Mouse (Mus musculus): Measurements from ENCODE around the gene Bap1. TPM values are rescaled to one million over a fixed set of nuclear protein-coding genes. Genes with fewer than 3 reads are reported as not detected.

The Bap1 gene
- polyA plus RNA-seq, 1 experiment: 26.9 TPM

DNA sequence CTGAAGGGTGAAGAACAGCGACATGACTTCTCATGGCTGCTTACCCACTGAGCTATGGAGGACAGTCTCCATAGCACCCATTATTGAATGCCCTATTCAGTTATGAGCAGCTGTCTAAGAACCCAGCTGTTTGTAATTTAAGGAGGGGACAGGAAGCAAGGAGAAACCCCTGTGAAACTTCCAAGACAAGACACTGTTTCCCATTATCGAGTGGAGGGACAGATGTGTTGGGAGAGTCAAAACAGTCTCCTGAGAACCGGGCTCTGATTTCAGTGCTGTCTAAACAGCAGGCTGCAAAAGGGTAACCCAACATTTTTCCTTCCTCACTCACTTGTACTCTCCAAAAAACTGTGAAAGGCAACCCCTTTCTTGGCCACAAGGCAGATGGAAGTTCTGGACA lies 10.7 kb upstream of the Bap1 start:
- TF ChIP-seq POLR2A (IDR thresholded peaks at IDR 0.05; ENCODE audit: borderline replicate concordance, control insufficient read depth, low read depth, low read length) (no peak), CTCF (IDR thresholded peaks at IDR 0.05; ENCODE audit: control insufficient read depth, insufficient read depth, low read length) (no peak)
- 80% methylated on average over 3 of the region's 3 CpGs for WGBS
- H3K4me1 ChIP-seq (ENCODE audit: control insufficient read depth, insufficient read depth, low read length): no peaks in the 10 kb centered on the region
- no peak overlapping the region for H3K27ac ChIP-seq (ENCODE audit: control insufficient read depth, insufficient read depth, low read depth, low read length, poor library complexity)
- H3K4me3 ChIP-seq (replicated peaks; ENCODE audit: control insufficient read depth, low read depth, low read length): no peak overlapping the region

DNA sequence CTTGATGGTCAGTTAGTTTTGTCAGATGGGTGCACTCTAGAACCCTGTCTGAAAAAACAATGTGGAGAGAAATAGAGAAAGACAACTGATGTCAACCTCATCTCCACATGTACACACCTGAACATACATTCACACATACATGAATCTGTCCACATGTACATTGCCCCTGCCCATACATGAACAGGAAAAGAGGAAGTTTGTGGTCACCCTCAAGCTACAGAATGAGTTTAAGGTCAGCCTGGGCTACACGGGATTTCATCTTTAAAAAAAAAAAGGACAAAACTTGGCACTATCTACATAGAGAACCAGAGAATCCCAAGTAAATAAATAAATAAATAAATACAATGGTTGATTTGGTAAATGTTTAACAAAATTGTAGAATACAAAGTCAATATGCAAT lies 6.5 kb upstream of the Bap1 start:
- no peaks in the 10 kb centered on the region; the same call in 1 of the 2 replicates for H3K4me1 ChIP-seq (ENCODE audit: control insufficient read depth, insufficient read depth, low read length)
- TF ChIP-seq CTCF (IDR thresholded peaks at IDR 0.05; ENCODE audit: control insufficient read depth, insufficient read depth, low read length) (no peak), POLR2A (IDR thresholded peaks at IDR 0.05; ENCODE audit: borderline replicate concordance, control insufficient read depth, low read depth, low read length) (no peak)
- H3K4me3 ChIP-seq (replicated peaks; ENCODE audit: control insufficient read depth, low read depth, low read length): no peak overlapping the region
- 4% methylated on average over 1 of the region's 1 CpGs for WGBS
- H3K27ac ChIP-seq (ENCODE audit: control insufficient read depth, insufficient read depth, low read depth, low read length, poor library complexity): no peak overlapping the region

DNA sequence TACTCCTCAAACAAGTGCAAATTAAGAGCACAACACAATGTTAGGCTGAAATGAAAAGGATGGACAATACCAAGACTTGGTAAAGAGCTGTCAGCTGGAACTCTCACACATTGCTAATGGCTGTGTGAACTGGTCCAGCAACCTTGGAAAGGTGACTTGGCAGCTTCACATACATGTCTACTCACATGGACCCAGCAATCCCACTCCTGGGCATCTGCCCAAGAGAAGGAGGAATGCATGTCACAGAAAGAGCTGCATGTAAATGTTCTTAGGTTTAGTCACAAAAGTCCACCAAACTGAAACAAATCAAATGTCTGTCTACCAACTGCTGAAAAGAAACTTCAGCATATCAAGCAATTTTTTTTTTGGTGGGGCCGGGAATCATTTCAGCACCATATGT lies 5.3 kb upstream of the Bap1 start:
- H3K27ac ChIP-seq (ENCODE audit: control insufficient read depth, insufficient read depth, low read depth, low read length, poor library complexity): no peak overlapping the region
- 90% methylated on average over 1 of the region's 1 CpGs for WGBS
- TF ChIP-seq CTCF (IDR thresholded peaks at IDR 0.05; ENCODE audit: control insufficient read depth, insufficient read depth, low read length) (no peak), POLR2A (IDR thresholded peaks at IDR 0.05; ENCODE audit: borderline replicate concordance, control insufficient read depth, low read depth, low read length) (no peak)
- no peaks in the 10 kb centered on the region; the same call in 1 of the 2 replicates for H3K4me1 ChIP-seq (ENCODE audit: control insufficient read depth, insufficient read depth, low read length)
- H3K4me3 ChIP-seq (replicated peaks; ENCODE audit: control insufficient read depth, low read depth, low read length): no peak overlapping the region

DNA sequence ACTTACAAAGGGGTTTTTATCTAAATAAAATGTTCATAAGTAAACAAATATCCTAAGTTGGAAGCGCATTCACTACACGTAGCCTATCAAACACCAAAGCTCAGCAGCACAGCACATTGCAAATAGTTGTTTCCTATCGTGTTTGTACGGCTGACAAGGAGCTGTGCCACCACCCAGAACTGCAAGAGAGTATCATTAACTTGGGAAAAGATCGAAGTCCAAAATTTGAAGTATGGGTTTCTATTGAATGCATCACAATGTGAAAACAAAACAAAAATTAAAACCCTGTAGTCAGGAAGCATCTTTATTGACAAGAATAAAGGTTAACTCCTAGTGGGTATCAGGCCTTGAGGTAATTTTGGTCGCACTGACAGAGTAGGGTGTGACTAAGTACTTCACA lies 2.9 kb upstream of the Bap1 start:
- Histone ChIP-seq H3K4me3 (replicated peaks; ENCODE audit: control insufficient read depth, low read depth, low read length) (no peak overlapping the region), H3K4me1 (ENCODE audit: control insufficient read depth, insufficient read depth, low read length) (peaks cover 1% of the 10 kb centered on the region; the same call in 1 of the 2 replicates), H3K27ac (ENCODE audit: control insufficient read depth, insufficient read depth, low read depth, low read length, poor library complexity) (no peak overlapping the region)
- TF ChIP-seq CTCF (IDR thresholded peaks at IDR 0.05; ENCODE audit: control insufficient read depth, insufficient read depth, low read length): no peak
- TF ChIP-seq POLR2A (IDR thresholded peaks at IDR 0.05; ENCODE audit: borderline replicate concordance, control insufficient read depth, low read depth, low read length): no peak
- 85% methylated on average over 6 of the region's 6 CpGs for whole genome bisulfite sequencing

DNA sequence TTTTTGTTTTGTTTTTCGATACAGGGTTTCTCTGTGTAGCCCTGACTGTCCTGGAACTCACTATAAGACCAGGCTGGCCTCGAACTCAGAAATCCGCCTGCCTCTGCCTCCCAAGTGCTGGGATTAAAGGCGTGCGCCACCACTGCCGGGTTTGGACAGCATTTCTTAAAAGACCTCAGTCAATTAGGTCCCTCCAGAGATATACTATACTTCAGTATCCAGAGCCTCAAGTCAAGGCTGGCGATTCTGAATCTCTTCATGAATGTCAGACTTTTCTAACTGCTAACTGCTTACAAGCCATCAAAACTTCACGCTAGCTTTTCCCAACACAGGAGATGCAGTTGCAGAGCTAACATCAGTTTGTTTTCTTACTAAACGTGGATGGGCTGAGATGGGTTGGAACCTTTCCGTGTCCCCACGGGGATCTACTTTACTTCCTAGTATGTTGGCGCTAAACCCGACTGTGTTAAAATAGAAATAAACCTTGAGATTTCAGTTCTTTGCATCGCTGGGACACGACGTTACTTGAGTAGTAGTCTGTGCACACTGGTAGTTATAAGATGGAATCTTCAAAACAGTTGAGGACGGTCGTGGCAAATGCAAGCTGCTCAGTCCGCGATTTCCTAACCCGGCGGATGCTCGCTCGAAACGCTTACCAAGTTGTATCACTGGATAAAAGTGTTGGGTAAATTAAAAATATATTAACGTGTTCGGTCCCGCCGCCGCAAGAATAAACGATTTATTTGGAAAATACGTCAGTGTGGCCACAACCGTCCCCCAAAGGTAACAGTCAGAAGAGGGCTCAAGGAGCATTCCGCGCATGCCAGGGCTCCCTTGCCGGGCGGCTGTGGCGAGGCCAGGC lies 797 bp upstream of the Bap1 start:
- H3K4me3 ChIP-seq (replicated peaks; ENCODE audit: control insufficient read depth, low read depth, low read length): peak overlapping the region; percentile 85
- H3K4me1 ChIP-seq (ENCODE audit: control insufficient read depth, insufficient read depth, low read length): peaks cover 1% of the 10 kb centered on the region; the same call in 1 of the 2 replicates
- 9% methylated on average over 38 of the region's 38 CpGs for WGBS
- peak overlapping the region; percentile 98 for H3K27ac ChIP-seq (ENCODE audit: control insufficient read depth, insufficient read depth, low read depth, low read length, poor library complexity)
- TF ChIP-seq POLR2A (IDR thresholded peaks at IDR 0.05; ENCODE audit: borderline replicate concordance, control insufficient read depth, low read depth, low read length): no peak
- TF ChIP-seq CTCF (IDR thresholded peaks at IDR 0.05; ENCODE audit: control insufficient read depth, insufficient read depth, low read length): no peak

DNA sequence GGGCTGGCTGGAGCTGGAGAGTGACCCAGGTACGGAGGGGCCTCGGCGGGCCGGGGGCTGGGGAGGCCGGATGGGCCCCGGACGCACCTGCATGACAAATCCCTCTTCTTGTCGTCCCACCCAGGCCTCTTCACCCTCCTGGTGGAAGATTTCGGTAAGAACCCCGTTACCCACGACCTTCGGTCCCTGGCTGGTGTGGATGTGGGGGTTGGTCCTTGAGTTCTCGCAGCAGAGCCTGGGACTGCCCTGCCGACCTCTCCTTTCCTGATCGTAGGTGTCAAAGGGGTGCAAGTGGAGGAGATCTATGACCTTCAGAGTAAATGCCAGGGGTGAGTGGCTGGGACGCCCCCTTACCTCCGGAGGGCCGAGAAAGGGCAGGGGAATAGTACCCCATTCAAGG lies 376 bp downstream of the Bap1 start:
- H3K4me1 ChIP-seq (ENCODE audit: control insufficient read depth, insufficient read depth, low read length): peaks cover 1% of the 10 kb centered on the region; the same call in 1 of the 2 replicates
- H3K27ac ChIP-seq (ENCODE audit: control insufficient read depth, insufficient read depth, low read depth, low read length, poor library complexity): peak overlapping the region; percentile 98
- TF ChIP-seq CTCF (IDR thresholded peaks at IDR 0.05; ENCODE audit: control insufficient read depth, insufficient read depth, low read length) (no peak), POLR2A (IDR thresholded peaks at IDR 0.05; ENCODE audit: borderline replicate concordance, control insufficient read depth, low read depth, low read length) (no peak)
- WGBS: 2% methylated on average over 18 of the region's 18 CpGs
- H3K4me3 ChIP-seq (replicated peaks; ENCODE audit: control insufficient read depth, low read depth, low read length): peak overlapping the region; percentile 85

DNA sequence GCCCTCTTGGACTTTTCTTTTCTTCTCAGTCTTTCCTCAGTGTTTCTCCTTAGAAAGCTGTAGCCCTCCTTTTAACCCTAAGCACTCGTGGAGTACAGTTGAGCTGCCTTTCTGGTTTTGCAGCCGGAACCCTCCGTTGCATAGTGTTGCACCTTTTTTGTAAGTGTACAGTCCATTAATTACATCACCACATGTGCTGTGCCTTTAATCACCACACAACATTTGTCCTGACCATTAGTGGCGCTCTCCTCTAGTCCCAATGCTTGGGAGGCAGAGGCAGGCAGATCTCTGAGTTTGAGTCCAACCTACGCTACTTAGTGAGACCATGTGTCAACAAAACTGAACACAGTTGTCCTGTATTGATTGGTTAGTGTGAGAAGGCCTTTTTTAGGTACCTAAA lies 841 bp downstream of the Bap1 start:
- peaks cover 1% of the 10 kb centered on the region; the same call in 1 of the 2 replicates for H3K4me1 ChIP-seq (ENCODE audit: control insufficient read depth, insufficient read depth, low read length)
- TF ChIP-seq POLR2A (IDR thresholded peaks at IDR 0.05; ENCODE audit: borderline replicate concordance, control insufficient read depth, low read depth, low read length) (no peak), CTCF (IDR thresholded peaks at IDR 0.05; ENCODE audit: control insufficient read depth, insufficient read depth, low read length) (no peak)
- WGBS: 80% methylated on average over 5 of the region's 5 CpGs
- peak overlapping the region; percentile 85 for H3K4me3 ChIP-seq (replicated peaks; ENCODE audit: control insufficient read depth, low read depth, low read length)
- H3K27ac ChIP-seq (ENCODE audit: control insufficient read depth, insufficient read depth, low read depth, low read length, poor library complexity): no peak overlapping the region

DNA sequence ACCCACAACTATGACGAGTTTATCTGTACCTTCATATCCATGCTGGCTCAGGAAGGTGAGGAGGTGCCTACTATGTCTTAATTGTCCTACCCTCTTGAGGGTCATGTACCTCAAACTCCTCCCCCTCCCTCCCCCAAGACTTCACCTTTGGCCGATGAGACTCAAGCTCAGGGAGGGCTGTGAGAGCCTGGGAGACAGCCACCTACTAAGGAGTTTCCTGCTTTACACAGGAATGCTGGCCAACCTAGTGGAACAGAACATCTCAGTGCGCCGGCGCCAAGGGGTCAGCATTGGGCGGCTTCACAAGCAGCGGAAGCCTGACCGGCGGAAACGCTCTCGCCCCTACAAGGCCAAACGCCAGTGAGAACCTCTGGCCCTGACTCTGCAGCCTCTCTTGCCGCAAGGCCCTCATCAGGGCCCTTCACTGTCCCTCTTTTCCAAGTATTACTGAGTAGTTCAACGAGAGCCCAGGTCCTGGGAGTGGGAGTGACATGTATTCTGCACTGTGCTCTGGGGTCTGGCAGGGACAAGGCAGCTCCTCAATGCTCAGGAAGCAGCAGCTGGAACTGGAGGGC lies 7.3 kb downstream of the Bap1 start:
- Histone ChIP-seq H3K27ac (ENCODE audit: control insufficient read depth, insufficient read depth, low read depth, low read length, poor library complexity) (no peak overlapping the region), H3K4me1 (ENCODE audit: control insufficient read depth, insufficient read depth, low read length) (0 out of 2 replicates have a peak, but pooled peaks cover 2% of the 10 kb centered on the region), H3K4me3 (replicated peaks; ENCODE audit: control insufficient read depth, low read depth, low read length) (no peak overlapping the region)
- no peak for TF ChIP-seq CTCF (IDR thresholded peaks at IDR 0.05; ENCODE audit: control insufficient read depth, insufficient read depth, low read length)
- no peak for TF ChIP-seq POLR2A (IDR thresholded peaks at IDR 0.05; ENCODE audit: borderline replicate concordance, control insufficient read depth, low read depth, low read length)
- WGBS: 93% methylated on average over 14 of the region's 14 CpGs
